Mouse (Mus musculus) gastrocnemius, postnatal 10 days (tissue): ENCODE data around the gene Pik3cd. TPM values are rescaled to one million over a fixed set of nuclear protein-coding genes. Genes with fewer than 3 reads are reported as not detected.

Experiments
- DNase-seq: peaks from one replicate; pipeline ENCODE4 v3.0.0; 2021; ENCODE audit warnings: mixed read lengths
- total RNA-seq, 2 experiments: library from RNA; stranded (reverse); gene quantifications; 2 replicates each; pipeline ENCODE4 v1.2.3; 2021

Pik3cd gene
- total RNA-seq, 2 experiments from 2014 or later = 9.8 to 16.1 TPM

GRCm38 (mm10) chr4:149724916-149725470 is 22.6 kb upstream of the Pik3cd start:
- no peak for DNase-seq

- DNase-seq = peak; percentile 54
Observed at GRCm38 (mm10) chr4:149723855-149724731, 21.7 kb upstream of the Pik3cd start.

- DNase-seq = no peak
Observed at GRCm38 (mm10) chr4:149723021-149723390, 20.6 kb upstream of the Pik3cd start.

- DNase-seq = no peak
Observed at GRCm38 (mm10) chr4:149722104-149723020, 20.0 kb upstream of the Pik3cd start.

GRCm38 (mm10) chr4:149721163-149721562 is 18.8 kb upstream of the Pik3cd start:
- DNase-seq = no peak

GRCm38 (mm10) chr4:149719686-149720085 is 17.3 kb upstream of the Pik3cd start:
- no peak for DNase-seq

- DNase-seq = no peak
Observed at GRCm38 (mm10) chr4:149714542-149714941, 12.2 kb upstream of the Pik3cd start.

GRCm38 (mm10) chr4:149711955-149712354 is 9.6 kb upstream of the Pik3cd start:
- DNase-seq = peak; percentile 59

- DNase-seq = no peak
Observed at GRCm38 (mm10) chr4:149711485-149711884, 9.1 kb upstream of the Pik3cd start.

- DNase-seq = no peak
Observed at GRCm38 (mm10) chr4:149710510-149710909, 8.1 kb upstream of the Pik3cd start.

GRCm38 (mm10) chr4:149705941-149706340 is 3.6 kb upstream of the Pik3cd start:
- DNase-seq = no peak

GRCm38 (mm10) chr4:149705298-149705697 is 2.9 kb upstream of the Pik3cd start:
- no peak for DNase-seq

GRCm38 (mm10) chr4:149701426-149702209 is 753 bp downstream of the Pik3cd start:
- peak; percentile 52 for DNase-seq

- DNase-seq = no peak
Observed at GRCm38 (mm10) chr4:149699953-149700352, 2.4 kb downstream of the Pik3cd start.

- peak; percentile 59 for DNase-seq
Observed at GRCm38 (mm10) chr4:149698197-149698821, 4.1 kb downstream of the Pik3cd start.

GRCm38 (mm10) chr4:149697506-149698196 is 4.7 kb downstream of the Pik3cd start:
- DNase-seq = no peak

- no peak for DNase-seq
Observed at GRCm38 (mm10) chr4:149696189-149696971, 6.0 kb downstream of the Pik3cd start.

GRCm38 (mm10) chr4:149691368-149691767 is 11.0 kb downstream of the Pik3cd start:
- no peak for DNase-seq

- no peak for DNase-seq
Observed at GRCm38 (mm10) chr4:149690828-149691280, 11.5 kb downstream of the Pik3cd start.
